Mouse (Mus musculus): ENCODE results near the gene Pabpn1l.
A peak's percentile ranks its signal among the peaks of the same experiment; 100 is the strongest.

DNA sequence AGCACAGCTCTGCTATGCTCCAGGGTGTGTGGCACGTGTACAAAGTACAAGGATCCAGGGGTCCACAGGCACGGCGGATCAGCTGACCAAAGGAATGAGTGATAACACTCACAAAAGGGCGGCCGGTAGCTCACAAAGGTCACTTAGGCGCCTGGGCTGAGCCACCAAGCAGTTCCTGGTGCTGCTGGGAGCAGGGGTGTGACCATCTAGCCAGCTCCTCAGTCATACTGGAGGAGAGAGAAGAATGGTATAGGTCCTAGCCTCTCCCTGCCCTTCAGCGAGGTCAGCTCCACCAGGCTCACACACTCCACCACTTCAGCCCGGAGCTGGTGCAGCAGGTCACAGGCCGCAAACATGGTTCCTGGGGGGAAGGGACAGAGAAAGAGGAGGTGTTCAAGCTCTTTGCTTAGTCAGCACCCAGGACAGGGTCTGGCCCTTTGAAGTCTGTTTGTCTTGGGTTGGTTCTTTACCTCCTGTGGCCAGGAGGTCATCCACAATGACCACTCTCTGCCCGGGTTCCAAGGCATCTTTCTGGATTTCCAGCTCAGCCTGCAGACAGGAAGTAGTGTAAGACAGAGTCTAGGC, 47.8 kb downstream of the Pabpn1l start:
- no peak for TF ChIP-seq MAX (IDR thresholded peaks at IDR 0.05; ENCODE audit: low read depth)
- no peak for TF ChIP-seq MYOD1 (IDR thresholded peaks at IDR 0.05; ENCODE audit: control insufficient read depth in 1 of 3, insufficient read length in 2 of 3, low read depth in 2 of 3)
- no peak for TF ChIP-seq SRF (IDR thresholded peaks at IDR 0.05; ENCODE audit: control insufficient read depth, insufficient read length, low read depth)
- no peak for TF ChIP-seq POLR2A (IDR thresholded peaks at IDR 0.05; ENCODE audit: insufficient read length, low read depth)
- no peak for TF ChIP-seq USF1 (IDR thresholded peaks at IDR 0.05; ENCODE audit: low read depth)
- TF ChIP-seq POLR2AphosphoS2 (IDR thresholded peaks at IDR 0.05; ENCODE audit: insufficient read length, low read depth): peak; percentile 15
- TF ChIP-seq E2F4 (IDR thresholded peaks at IDR 0.05; ENCODE audit: insufficient read depth): no peak
- no peak for TF ChIP-seq MYOG (IDR thresholded peaks at IDR 0.05; ENCODE audit: control insufficient read depth in 1 of 3, insufficient read depth in 1 of 3, insufficient read length in 2 of 3, low read depth in 2 of 3)
- TF ChIP-seq TCF12 (IDR thresholded peaks at IDR 0.05; ENCODE audit: insufficient read depth, poor library complexity, severe bottlenecking): no peak
- no peak for TF ChIP-seq CEBPB (IDR thresholded peaks at IDR 0.05; ENCODE audit: insufficient read depth, poor library complexity, severe bottlenecking)

Data from myocyte (in vitro differentiated cells).